Mouse (Mus musculus) heart, adult 2 months (tissue): Measurements from ENCODE around the gene Mrpl11. TPM values are rescaled to one million over a fixed set of nuclear protein-coding genes. Genes with fewer than 3 reads are reported as not detected.

Experiments
- DNase-seq, 2 experiments: peaks; one replicate each; pipeline ENCODE4 v3.0.0; 2021
- H3K27ac ChIP-seq: fragments of 200-600 bp; 2 replicates; pipeline ENCODE4 v1.8.1; 2022
- H3K27me3 ChIP-seq: fragments of 200-500 bp; 2 replicates; pipeline ENCODE4 v1.6.1; 2012; ENCODE audit warnings: mild to moderate bottlenecking, low read length, inconsistent platforms, mixed read lengths; ENCODE audit not compliant: control insufficient read depth, insufficient read depth
- H3K36me3 ChIP-seq: fragments of 200-500 bp; 2 replicates; pipeline ENCODE4 v1.6.1; 2012; ENCODE audit warnings: low read length, inconsistent platforms; ENCODE audit not compliant: control insufficient read depth, insufficient read depth
- H3K4me1 ChIP-seq: fragments of 200-500 bp; 2 replicates; pipeline ENCODE4 v1.6.1; 2011; ENCODE audit warnings: low read length; ENCODE audit not compliant: control insufficient read depth, insufficient read depth
- H3K4me3 ChIP-seq: fragments of 200-600 bp; 2 replicates; pipeline ENCODE4 v1.8.1; 2022
- H3K79me2 ChIP-seq: fragments of 200-500 bp; replicated peaks from 2 replicates; pipeline ENCODE4 v1.6.1; 2012; ENCODE audit warnings: mild to moderate bottlenecking, inconsistent platforms, low read length, moderate library complexity, mixed read lengths; ENCODE audit not compliant: control insufficient read depth, insufficient read depth
- H3K9ac ChIP-seq: fragments of 200-500 bp; 2 replicates; pipeline ENCODE4 v1.6.1; 2012; ENCODE audit warnings: low read depth, mild to moderate bottlenecking, control low read depth, inconsistent platforms, low read length, mixed read lengths
- CTCF ChIP-seq: fragments of 200-600 bp; IDR thresholded peaks from 2 replicates; pipeline ENCODE4 v1.8.1; 2022; ENCODE audit warnings: antibody characterized with exemption, mild to moderate bottlenecking, moderate library complexity
- EP300 ChIP-seq: fragments of 200-500 bp; IDR thresholded peaks from 2 replicates; pipeline ENCODE4 v1.6.1; 2011; ENCODE audit warnings: low read depth, low read length, control low read depth; ENCODE audit not compliant: insufficient read depth
- POLR2A ChIP-seq: fragments of 200-500 bp; IDR thresholded peaks from 2 replicates; pipeline ENCODE4 v1.6.1; 2011; ENCODE audit warnings: mild to moderate bottlenecking, low read depth, low read length, control low read depth; ENCODE audit not compliant: insufficient read depth
- WGBS: fragments of 180-500 bp; shearing (Covaris S2); methylation state at CpG from one replicate; pipeline ENCODE4 v1.1.7; 2018; 5-methylcytosine and 5-hydroxymethylcytosine counted together
- intact Hi-C: fragments of 180-260 bp; cut with DNase I; formaldehyde crosslinking; loops from one replicate; pipeline ENCODE4 v1.15.1; 2025
- polyA plus RNA-seq: library from polyadenylated mRNA; depleted of rRNA; stranded (reverse); fragments of >200 nt; gene quantifications from 2 replicates; pipeline ENCODE4 v1.2.3, GENCODE M21; 2012
- total RNA-seq, 2 experiments: library from RNA; stranded (reverse); gene quantifications; 2 replicates each; pipeline ENCODE4 v1.2.3; 2021

Gene Mrpl11
- total and polyA plus RNA-seq, 3 experiments, result 45.2 to 67.4 (median 61.0) TPM

GRCm38 (mm10) chr19:4989434-4990255, 27.7 kb downstream of the Mrpl11 start:
- no peaks in the 10 kb centered on the region; the same call in 1 of the 2 replicates for H3K4me1 ChIP-seq
- WGBS, result 19% methylated on average over 44 of the region's 47 CpGs
- TF ChIP-seq CTCF (no peak), EP300 (no peak)
- H3K79me2 ChIP-seq, result no peaks in the 10 kb centered on the region
- no peak overlapping the region for H3K4me3 ChIP-seq
- H3K27me3 ChIP-seq, result no peaks in the 10 kb centered on the region
- intact Hi-C loops, result no loop called here
- H3K36me3 ChIP-seq, result no peaks in the 10 kb centered on the region; the same call in 1 of the 2 replicates
- no peak overlapping the region for H3K9ac ChIP-seq
- DNase-seq, result no peak
- H3K27ac ChIP-seq, result no peak overlapping the region

GRCm38 (mm10) chr19:4990256-4990625, 28.3 kb downstream of the Mrpl11 start, which contains the start of gene Npas4:
Gene Npas4 (minus strand): TSS chr19:4990316.
- H3K9ac ChIP-seq, result no peak within 1 kb of the TSS
- WGBS, result 21% methylated on average over 4 of the region's 4 CpGs
- no peaks in the 10 kb centered on the region; the same call in 1 of the 2 replicates for H3K4me1 ChIP-seq
- intact Hi-C loops, result no loop called here
- H3K79me2 ChIP-seq, result no peaks in the 10 kb centered on the region
- H3K27me3 ChIP-seq, result no peaks in the 10 kb centered on the region
- DNase-seq, result no peak
- TF ChIP-seq CTCF (no peak), EP300 (no peak), POLR2A (no peak)
- no peak within 1 kb of the TSS for H3K4me3 ChIP-seq
- no peak within 1 kb of the TSS for H3K27ac ChIP-seq
- H3K36me3 ChIP-seq, result no peaks in the 10 kb centered on the region; the same call in 1 of the 2 replicates

DNA sequence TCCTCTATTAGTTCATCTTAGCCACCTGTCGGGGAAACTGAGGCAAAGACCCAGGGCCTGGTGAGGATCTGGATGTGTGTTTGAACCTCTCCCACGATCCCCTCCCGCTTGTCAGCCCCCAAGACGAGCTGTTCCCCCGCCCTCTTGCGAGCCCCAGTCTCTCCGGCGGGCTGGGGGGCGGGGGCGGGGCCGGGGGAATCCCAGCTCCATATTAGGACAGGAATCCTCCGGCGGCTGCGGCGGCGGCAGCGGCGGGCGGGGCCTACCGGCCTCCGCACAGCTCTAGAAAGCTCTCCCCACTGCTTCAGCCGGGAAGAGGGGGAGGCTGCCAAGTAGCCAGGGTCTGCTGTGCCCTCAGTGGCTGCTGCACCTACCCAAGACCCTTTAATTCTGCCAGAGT, 28.8 kb downstream of the Mrpl11 start:
- TF ChIP-seq POLR2A, result no peak
- no peak for TF ChIP-seq EP300
- no peak for TF ChIP-seq CTCF
- no peak overlapping the region for H3K9ac ChIP-seq
- 3% methylated on average over 22 of the region's 22 CpGs for WGBS
- no peaks in the 10 kb centered on the region; the same call in 1 of the 2 replicates for H3K36me3 ChIP-seq
- H3K4me3 ChIP-seq, result no peak overlapping the region
- intact Hi-C loops, result no loop called here
- no peaks in the 10 kb centered on the region for H3K27me3 ChIP-seq
- no peak overlapping the region for H3K27ac ChIP-seq
- no peaks in the 10 kb centered on the region for H3K79me2 ChIP-seq
- H3K4me1 ChIP-seq, result no peaks in the 10 kb centered on the region; the same call in 1 of the 2 replicates
- no peak for DNase-seq

GRCm38 (mm10) chr19:4992371-4992770, 30.4 kb downstream of the Mrpl11 start:
- H3K4me3 ChIP-seq, result no peak overlapping the region
- H3K79me2 ChIP-seq, result no peaks in the 10 kb centered on the region
- intact Hi-C loops, result no loop called here
- TF ChIP-seq EP300, result no peak
- TF ChIP-seq CTCF, result no peak
- TF ChIP-seq POLR2A, result no peak
- 15% methylated on average over 8 of the region's 8 CpGs for WGBS
- no peaks in the 10 kb centered on the region; the same call in 1 of the 2 replicates for H3K36me3 ChIP-seq
- no peak for DNase-seq
- no peaks in the 10 kb centered on the region for H3K27me3 ChIP-seq
- H3K4me1 ChIP-seq, result no peaks in the 10 kb centered on the region; the same call in 1 of the 2 replicates
- H3K27ac ChIP-seq, result peak overlapping the region; percentile 38; the same call in 1 of the 2 replicates
- no peak overlapping the region for H3K9ac ChIP-seq

DNA sequence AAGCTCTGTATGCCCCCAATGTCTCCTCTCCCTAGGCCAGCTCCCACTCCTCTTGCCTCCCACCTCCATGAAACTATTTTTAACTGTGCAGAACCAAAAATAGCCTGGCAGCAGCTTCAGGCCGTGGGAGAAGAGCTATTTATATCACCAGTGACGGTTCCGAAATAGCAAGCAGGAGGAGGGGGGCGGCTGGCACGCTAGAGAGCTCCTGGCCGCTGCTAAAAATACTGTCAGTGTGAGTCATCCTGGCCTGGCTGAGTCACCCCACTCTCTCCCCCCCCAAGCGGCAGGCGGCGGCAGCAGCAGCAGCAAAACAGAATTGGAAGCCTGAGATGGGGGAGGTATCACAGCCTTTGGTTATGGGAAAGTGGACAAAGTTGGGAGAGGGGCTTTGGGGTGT, 31.0 kb downstream of the Mrpl11 start:
- Histone ChIP-seq H3K36me3 (no peaks in the 10 kb centered on the region; the same call in 1 of the 2 replicates), H3K27ac (peak overlapping the region; percentile 38; the same call in 1 of the 2 replicates), H3K4me1 (no peaks in the 10 kb centered on the region; the same call in 1 of the 2 replicates), H3K9ac (no peak overlapping the region), H3K4me3 (no peak overlapping the region), H3K79me2 (no peaks in the 10 kb centered on the region), H3K27me3 (no peaks in the 10 kb centered on the region)
- under 1% methylated on average over 9 of the region's 9 CpGs for WGBS
- intact Hi-C loops, result no loop called here
- DNase-seq, result peak; percentile 63 to 85
- TF ChIP-seq EP300 (peak; percentile 48; the same call in 1 of the 2 replicates), CTCF (peak; percentile 34), POLR2A (no peak)

DNA sequence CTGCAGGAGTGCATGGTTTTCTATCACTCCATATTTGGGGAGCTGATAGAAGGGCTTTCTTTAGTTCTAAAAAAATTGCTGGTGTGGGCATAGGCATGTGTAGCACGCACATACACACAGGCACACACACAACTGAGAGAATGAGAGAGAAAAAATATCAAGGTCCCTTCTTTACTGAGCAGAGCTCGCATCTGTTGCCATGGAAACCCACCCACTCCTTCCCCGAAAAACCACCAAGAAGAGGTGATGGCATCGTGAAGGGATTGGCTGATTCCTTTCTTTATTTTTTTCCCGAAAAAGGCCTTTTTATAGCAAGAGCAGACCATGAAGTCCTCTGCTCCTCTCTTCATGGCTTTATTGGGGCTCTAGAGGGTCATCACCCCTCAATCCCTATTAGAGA, 32.1 kb downstream of the Mrpl11 start:
- Histone ChIP-seq H3K9ac (no peak overlapping the region), H3K4me3 (no peak overlapping the region), H3K36me3 (no peaks in the 10 kb centered on the region; the same call in 1 of the 2 replicates), H3K27ac (no peak overlapping the region), H3K27me3 (no peaks in the 10 kb centered on the region), H3K4me1 (no peaks in the 10 kb centered on the region; the same call in 1 of the 2 replicates), H3K79me2 (no peaks in the 10 kb centered on the region)
- intact Hi-C loops, result no loop called here
- no peak for TF ChIP-seq EP300
- no peak for TF ChIP-seq POLR2A
- TF ChIP-seq CTCF, result no peak
- DNase-seq, result no peak
- WGBS, result 55% methylated on average over 5 of the region's 5 CpGs
